Mouse (Mus musculus) thymus, adult 2 months (tissue): ENCODE data around the gene Nfe2l1. TPM values are rescaled to one million over a fixed set of nuclear protein-coding genes. Genes with fewer than 3 reads are reported as not detected.

Experiments used
- DNase-seq: peaks from one replicate; pipeline ENCODE4 v3.0.0; 2021
- H3K27ac ChIP-seq: fragments of 200-500 bp; 2 replicates; pipeline ENCODE4 v1.5.1; 2012; ENCODE audit warnings: low read length, control low read depth; ENCODE audit not compliant: control insufficient read depth, insufficient read depth
- H3K27me3 ChIP-seq: fragments of 200-500 bp; 2 replicates; pipeline ENCODE4 v1.6.1; 2012; ENCODE audit warnings: mild to moderate bottlenecking, low read length, moderate library complexity, mixed read lengths; ENCODE audit not compliant: control insufficient read depth, insufficient read depth
- H3K36me3 ChIP-seq: fragments of 200-500 bp; 2 replicates; pipeline ENCODE4 v1.6.1; 2012; ENCODE audit warnings: mild to moderate bottlenecking, low read length, moderate library complexity; ENCODE audit not compliant: control insufficient read depth, insufficient read depth
- H3K4me1 ChIP-seq: fragments of 200-500 bp; replicated peaks from 2 replicates; pipeline ENCODE4 v1.6.1; 2012; ENCODE audit warnings: low read length; ENCODE audit not compliant: control insufficient read depth, insufficient read depth
- H3K4me3 ChIP-seq: fragments of 200-500 bp; 2 replicates; pipeline ENCODE4 v1.5.1; 2012; ENCODE audit warnings: mild to moderate bottlenecking, low read length, control low read depth, moderate library complexity; ENCODE audit not compliant: control insufficient read depth, insufficient read depth
- CTCF ChIP-seq: fragments of 200-500 bp; IDR thresholded peaks from 2 replicates; pipeline ENCODE4 v1.5.1; 2012; ENCODE audit warnings: mild to moderate bottlenecking, control low read depth, low read length, moderate library complexity, borderline replicate concordance; ENCODE audit not compliant: control insufficient read depth, poor library complexity, insufficient read depth; ENCODE audit errors: extremely low read depth
- POLR2A ChIP-seq: fragments of 200-500 bp; IDR thresholded peaks from 2 replicates; pipeline ENCODE4 v1.6.1; 2012; ENCODE audit warnings: mild to moderate bottlenecking, low read length, control low read depth, moderate library complexity; ENCODE audit not compliant: control insufficient read depth, poor library complexity, insufficient read depth; ENCODE audit errors: extremely low read depth
- WGBS: fragments of 180-500 bp; shearing (Covaris S2); methylation state at CpG from one replicate; pipeline ENCODE4 v1.1.7; 2018; 5-methylcytosine and 5-hydroxymethylcytosine counted together
- polyA plus RNA-seq: library from polyadenylated mRNA; depleted of rRNA; stranded (reverse); fragments of >200 nt; gene quantifications from 2 replicates; pipeline ENCODE4 v1.2.3, GENCODE M21; 2012; rRNA removed

Nfe2l1 gene
- 136 and 170 TPM in 2 replicates for polyA plus RNA-seq

DNA sequence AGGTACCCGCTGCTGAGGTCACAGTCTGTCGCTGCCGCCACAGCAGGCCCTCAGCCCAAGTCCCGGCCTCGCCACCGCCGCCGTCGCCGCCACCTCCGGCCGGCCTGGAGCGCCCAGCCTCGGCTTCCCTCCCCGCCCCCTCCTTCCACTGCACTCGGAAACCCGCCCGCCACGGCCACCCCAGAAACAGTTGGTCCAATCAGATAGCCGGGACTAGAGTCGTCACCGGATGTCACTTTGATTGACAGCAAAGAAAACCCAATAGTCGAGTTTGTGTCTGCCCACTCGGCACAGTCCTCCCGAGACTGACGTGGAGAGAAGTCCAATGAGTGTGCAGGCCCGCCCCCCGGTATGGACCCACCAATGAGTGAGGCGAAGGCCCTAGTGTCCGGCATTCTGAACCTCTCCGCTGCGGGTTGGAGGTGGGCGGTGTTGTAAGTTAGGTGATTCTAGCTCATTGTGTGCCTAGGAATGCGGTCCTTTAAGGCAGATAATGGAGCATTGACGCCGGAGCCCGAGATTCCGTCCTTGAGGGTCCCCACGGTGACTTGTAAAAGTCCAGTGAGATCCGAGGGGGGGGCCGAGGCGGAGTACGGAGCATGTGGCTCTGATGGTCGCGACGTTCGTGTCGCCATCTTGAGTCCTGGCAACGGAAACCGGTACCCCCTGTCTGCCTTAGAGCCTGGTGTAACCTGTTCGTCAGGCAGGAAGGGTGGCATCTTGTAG lies at the start of gene Nfe2l1:
Nfe2l1 (minus strand) TSS at position 156 of the 726 bp plus-strand sequence.
- Histone ChIP-seq H3K27me3 (no peaks in the 10 kb centered on the region), H3K4me1 (peaks cover 5% of the 10 kb centered on the region), H3K36me3 (no peaks in the 10 kb centered on the region; the same call in 1 of the 2 replicates), H3K4me3 (peak within 1 kb of the TSS; percentile 93), H3K27ac (peak within 1 kb of the TSS; percentile 67)
- under 1% methylated on average over 51 of the region's 51 CpGs for WGBS
- DNase-seq = peak; percentile 99
- peak; percentile 26; the same call in 1 of the 2 replicates for TF ChIP-seq CTCF
- peak; percentile 82 for TF ChIP-seq POLR2A

DNA sequence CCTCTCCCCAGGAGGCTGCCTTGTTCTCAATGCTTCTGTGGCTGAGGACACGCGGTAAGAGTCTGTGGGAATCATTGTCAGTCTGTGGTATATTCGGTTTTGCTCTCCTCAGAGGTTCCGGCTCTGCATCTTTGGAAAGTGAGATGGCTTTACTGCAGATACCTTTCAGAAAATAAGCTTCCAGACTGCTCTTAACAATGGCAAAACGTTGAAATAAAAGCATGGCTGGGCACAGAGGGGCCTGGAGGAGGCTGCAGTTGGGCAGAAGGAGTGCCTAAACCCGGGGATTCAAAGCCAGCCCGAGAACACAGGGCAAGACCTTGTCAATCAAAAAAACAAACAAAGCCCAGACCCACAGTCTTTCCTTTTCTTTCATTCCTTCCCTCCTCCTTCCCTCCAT lies 49.6 kb upstream of the Nfe2l1 start:
- Histone ChIP-seq H3K27me3 (peaks cover 6% of the 10 kb centered on the region; the same call in 1 of the 2 replicates), H3K4me3 (no peak overlapping the region), H3K4me1 (no peaks in the 10 kb centered on the region), H3K36me3 (no peaks in the 10 kb centered on the region), H3K27ac (no peak overlapping the region)
- TF ChIP-seq CTCF = no peak
- no peak for TF ChIP-seq POLR2A
- 13% methylated on average over 7 of the region's 7 CpGs for WGBS
- DNase-seq = no peak

- H3K27ac ChIP-seq = no peak overlapping the region
- H3K27me3 ChIP-seq = peaks cover 6% of the 10 kb centered on the region; the same call in 1 of the 2 replicates
- no peaks in the 10 kb centered on the region for H3K36me3 ChIP-seq
- H3K4me1 ChIP-seq = no peaks in the 10 kb centered on the region
- H3K4me3 ChIP-seq = no peak overlapping the region
- no peak for TF ChIP-seq POLR2A
- TF ChIP-seq CTCF = no peak
- WGBS = 10% methylated on average over 3 of the region's 3 CpGs
- no peak for DNase-seq
Observed at GRCm38 (mm10) chr11:96878715-96879114, 48.9 kb upstream of the Nfe2l1 start.

GRCm38 (mm10) chr11:96877071-96877470 lies 47.3 kb upstream of the Nfe2l1 start:
- H3K27ac ChIP-seq = no peak overlapping the region

GRCm38 (mm10) chr11:96876300-96877040 lies 46.7 kb upstream of the Nfe2l1 start:
- no peak overlapping the region for H3K4me3 ChIP-seq
- DNase-seq = no peak
- H3K36me3 ChIP-seq = no peaks in the 10 kb centered on the region
- no peak for TF ChIP-seq CTCF
- H3K27ac ChIP-seq = no peak overlapping the region
- WGBS = 73% methylated on average over 13 of the region's 13 CpGs
- no peaks in the 10 kb centered on the region for H3K4me1 ChIP-seq
- H3K27me3 ChIP-seq = peaks cover 8% of the 10 kb centered on the region; the same call in 1 of the 2 replicates

More at GRCm38 (mm10) chr11:96877071-96877470, 47.3 kb upstream of the Nfe2l1 start:
- TF ChIP-seq CTCF (no peak), POLR2A (no peak)
- Histone ChIP-seq H3K4me1 (no peaks in the 10 kb centered on the region), H3K36me3 (no peaks in the 10 kb centered on the region), H3K27me3 (peaks cover 8% of the 10 kb centered on the region; the same call in 1 of the 2 replicates), H3K4me3 (no peak overlapping the region)
- DNase-seq = no peak
- WGBS = 48% methylated on average over 4 of the region's 4 CpGs

GRCm38 (mm10) chr11:96875745-96876144 lies 46.0 kb upstream of the Nfe2l1 start:
- peak; percentile 66 for DNase-seq
- H3K27ac ChIP-seq = no peak overlapping the region
- H3K4me1 ChIP-seq = no peaks in the 10 kb centered on the region
- peaks cover 8% of the 10 kb centered on the region; the same call in 1 of the 2 replicates for H3K27me3 ChIP-seq
- H3K4me3 ChIP-seq = no peak overlapping the region
- WGBS = 2% methylated on average over 35 of the region's 35 CpGs
- H3K36me3 ChIP-seq = no peaks in the 10 kb centered on the region
- TF ChIP-seq POLR2A = no peak
- TF ChIP-seq CTCF = no peak

GRCm38 (mm10) chr11:96875270-96875669 lies 45.5 kb upstream of the Nfe2l1 start:
- no peak for DNase-seq
- H3K4me1 ChIP-seq = no peaks in the 10 kb centered on the region
- H3K27ac ChIP-seq = no peak overlapping the region
- WGBS = 44% methylated on average over 4 of the region's 4 CpGs
- TF ChIP-seq CTCF (no peak), POLR2A (no peak)
- peaks cover 8% of the 10 kb centered on the region; the same call in 1 of the 2 replicates for H3K27me3 ChIP-seq
- H3K36me3 ChIP-seq = no peaks in the 10 kb centered on the region
- H3K4me3 ChIP-seq = no peak overlapping the region
